Mouse (Mus musculus) lung, adult 2 months (tissue): ENCODE measurements around the gene N4bp2l1.

Source experiments
- CTCF ChIP-seq: fragments of 200-500 bp; IDR thresholded peaks from 2 replicates; pipeline ENCODE4 v1.5.1; 2011; ENCODE audit warnings: mild to moderate bottlenecking, low read length, control low read depth; ENCODE audit not compliant: insufficient read depth
- POLR2A ChIP-seq: fragments of 200-500 bp; IDR thresholded peaks from 2 replicates; pipeline ENCODE4 v1.6.1; 2011; ENCODE audit warnings: low read depth, mild to moderate bottlenecking, control low read depth, low read length, borderline replicate concordance; ENCODE audit errors: extremely low read depth

GRCm38 (mm10) chr5:150622792-150623191, 25.8 kb upstream of the N4bp2l1 start:
- TF ChIP-seq CTCF (no peak), POLR2A (no peak)
